Mouse (Mus musculus) forebrain, postnatal 0 days (tissue): Measurements from ENCODE around the gene Traf4. TPM values are rescaled to one million over a fixed set of nuclear protein-coding genes. Genes with fewer than 3 reads are reported as not detected.

Experiments
- ATAC-seq: fragments of 200-750 bp; cut with Nextera tagmentation; 2 replicates; pipeline ENCODE4 v1.8.0; 2017; ENCODE audit warnings: mild to moderate bottlenecking, moderate library complexity
- DNase-seq: peaks from one replicate; pipeline ENCODE4 v3.0.0-alpha.2; 2015
- H3K27ac ChIP-seq: fragments of 300-500 bp; sonication (generic); 2 replicates; pipeline ENCODE4 v1.5.1; 2014; ENCODE audit warnings: low read depth, mild to moderate bottlenecking, antibody characterized with exemption, low read length, moderate library complexity, mixed read lengths
- H3K27me3 ChIP-seq: fragments of 300-500 bp; sonication (generic); 2 replicates; pipeline ENCODE4 v1.6.1; 2014; ENCODE audit warnings: mild to moderate bottlenecking, low read length, mixed read lengths; ENCODE audit not compliant: insufficient read depth
- H3K36me3 ChIP-seq: fragments of 300-500 bp; sonication (generic); 2 replicates; pipeline ENCODE4 v1.6.1; 2014; ENCODE audit warnings: mild to moderate bottlenecking, moderate library complexity; ENCODE audit not compliant: insufficient read depth
- H3K4me1 ChIP-seq: fragments of 300-500 bp; sonication (generic); 2 replicates; pipeline ENCODE4 v1.6.1; 2014; ENCODE audit warnings: antibody characterized with exemption; ENCODE audit not compliant: insufficient read depth
- H3K4me2 ChIP-seq: fragments of 300-500 bp; sonication (generic); 2 replicates; pipeline ENCODE4 v1.6.1; 2014; ENCODE audit warnings: low read depth, mild to moderate bottlenecking, moderate library complexity
- H3K4me3 ChIP-seq: fragments of 300-500 bp; sonication (generic); 2 replicates; pipeline ENCODE4 v1.5.1; 2014; ENCODE audit warnings: low read depth, low read length, mixed read lengths
- H3K9ac ChIP-seq: fragments of 300-500 bp; sonication (generic); 2 replicates; pipeline ENCODE4 v1.6.1; 2014; ENCODE audit warnings: mild to moderate bottlenecking
- H3K9me3 ChIP-seq: fragments of 300-500 bp; sonication (generic); 2 replicates; pipeline ENCODE4 v1.6.1; 2016; ENCODE audit warnings: low read length
- CTCF ChIP-seq: sonication (generic); IDR thresholded peaks from 2 replicates; pipeline ENCODE4 v1.5.1; 2016; ENCODE audit warnings: antibody characterized with exemption, control low read depth, low read depth
- WGBS: fragments of 180-500 bp; shearing (Covaris S2); extraction: QIAGEN DNeasy Blood & Tissue Kit; methylation state at CpG from one replicate; pipeline ENCODE4 v1.1.7; 2014; 5-methylcytosine and 5-hydroxymethylcytosine counted together
- polyA plus RNA-seq: library from polyadenylated mRNA; unstranded; fragments of >200 nt; fragmentation: Nextera tagmentation; extraction: Ambion mirVana; gene quantifications from 2 replicates; pipeline ENCODE4 v1.2.1, GENCODE M21; 2015
- total RNA-seq: library from RNA; depleted of rRNA; stranded (reverse); fragments of >200 nt; gene quantifications from 2 replicates; pipeline ENCODE4 v1.2.3, GENCODE M21; 2014

The Traf4 gene
- total and polyA plus RNA-seq, 2 experiments from 2014 or later = 99.0 to 104 TPM

DNA sequence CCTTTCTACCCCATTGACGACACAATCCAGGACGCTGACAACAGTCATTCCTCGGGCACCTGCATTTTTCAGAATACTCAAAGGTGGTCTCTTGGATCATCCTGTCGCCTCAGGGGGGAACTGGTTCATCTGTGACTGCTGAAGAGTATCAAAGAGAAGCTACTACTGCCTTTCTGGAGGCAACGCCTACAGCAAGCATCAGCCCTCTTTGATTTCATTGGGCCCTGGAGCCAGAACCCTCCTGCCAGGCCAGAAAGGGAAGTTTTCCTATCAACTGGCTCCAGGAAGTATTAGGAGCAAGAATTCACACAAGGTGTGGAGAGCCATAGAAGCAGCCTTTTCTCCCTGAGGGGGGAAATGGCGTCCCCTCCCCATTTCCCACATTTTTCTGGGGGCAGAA lies 1.3 kb upstream of the Traf4 start:
- Histone ChIP-seq H3K9ac (no peak overlapping the region), H3K9me3 (no peaks in the 10 kb centered on the region), H3K36me3 (0 out of 2 replicates have a peak, but pooled peaks cover 4% of the 10 kb centered on the region), H3K27me3 (no peaks in the 10 kb centered on the region), H3K4me2 (no peak overlapping the region), H3K27ac (no peak overlapping the region), H3K4me3 (no peak overlapping the region), H3K4me1 (peaks cover 13% of the 10 kb centered on the region)
- 83% methylated on average over 6 of the region's 6 CpGs for WGBS
- no peak for ATAC-seq
- DNase-seq = no peak
- TF ChIP-seq CTCF = no peak

GRCm38 (mm10) chr11:78166161-78166560 lies 772 bp upstream of the Traf4 start:
- peaks cover 9% of the 10 kb centered on the region for H3K36me3 ChIP-seq
- no peaks in the 10 kb centered on the region for H3K9me3 ChIP-seq
- ATAC-seq (no peak), DNase-seq (no peak)
- peaks cover 13% of the 10 kb centered on the region for H3K4me1 ChIP-seq
- H3K4me3 ChIP-seq = 0 out of 2 replicates have a peak overlapping the region, but pooled peaks have one; percentile 67
- no peak for TF ChIP-seq CTCF
- WGBS = 54% methylated on average over 4 of the region's 4 CpGs
- H3K27me3 ChIP-seq = no peaks in the 10 kb centered on the region
- no peak overlapping the region for H3K27ac ChIP-seq
- peak overlapping the region; percentile 89; the same call in 1 of the 2 replicates for H3K9ac ChIP-seq
- peak overlapping the region; percentile 89 for H3K4me2 ChIP-seq

- ATAC-seq (peak; percentile 37), DNase-seq (no peak)
- Histone ChIP-seq H3K4me3 (peak overlapping the region; percentile 67), H3K27me3 (no peaks in the 10 kb centered on the region), H3K36me3 (peaks cover 13% of the 10 kb centered on the region), H3K4me2 (peak overlapping the region; percentile 89), H3K4me1 (peaks cover 13% of the 10 kb centered on the region), H3K27ac (peak overlapping the region; percentile 54; the same call in 1 of the 2 replicates), H3K9ac (peak overlapping the region; percentile 89), H3K9me3 (no peaks in the 10 kb centered on the region)
- WGBS = 3% methylated on average over 16 of the region's 16 CpGs
- no peak for TF ChIP-seq CTCF
These were observed 346 bp upstream of the Traf4 start for GRCm38 (mm10) chr11:78165761-78166109.

- H3K9me3 ChIP-seq = no peaks in the 10 kb centered on the region
- peaks cover 25% of the 10 kb centered on the region for H3K36me3 ChIP-seq
- ATAC-seq (no peak; the same call in 1 of the 2 replicates), DNase-seq (no peak)
- peak overlapping the region; percentile 67 for H3K4me3 ChIP-seq
- peak overlapping the region; percentile 89 for H3K4me2 ChIP-seq
- no peaks in the 10 kb centered on the region for H3K27me3 ChIP-seq
- no peak for TF ChIP-seq CTCF
- H3K4me1 ChIP-seq = peaks cover 13% of the 10 kb centered on the region
- peak overlapping the region; percentile 96 for H3K27ac ChIP-seq
- 0% methylated on average over 14 of the region's 14 CpGs for WGBS
- H3K9ac ChIP-seq = peak overlapping the region; percentile 89
These were observed 825 bp downstream of the Traf4 start for GRCm38 (mm10) chr11:78164604-78164923.

DNA sequence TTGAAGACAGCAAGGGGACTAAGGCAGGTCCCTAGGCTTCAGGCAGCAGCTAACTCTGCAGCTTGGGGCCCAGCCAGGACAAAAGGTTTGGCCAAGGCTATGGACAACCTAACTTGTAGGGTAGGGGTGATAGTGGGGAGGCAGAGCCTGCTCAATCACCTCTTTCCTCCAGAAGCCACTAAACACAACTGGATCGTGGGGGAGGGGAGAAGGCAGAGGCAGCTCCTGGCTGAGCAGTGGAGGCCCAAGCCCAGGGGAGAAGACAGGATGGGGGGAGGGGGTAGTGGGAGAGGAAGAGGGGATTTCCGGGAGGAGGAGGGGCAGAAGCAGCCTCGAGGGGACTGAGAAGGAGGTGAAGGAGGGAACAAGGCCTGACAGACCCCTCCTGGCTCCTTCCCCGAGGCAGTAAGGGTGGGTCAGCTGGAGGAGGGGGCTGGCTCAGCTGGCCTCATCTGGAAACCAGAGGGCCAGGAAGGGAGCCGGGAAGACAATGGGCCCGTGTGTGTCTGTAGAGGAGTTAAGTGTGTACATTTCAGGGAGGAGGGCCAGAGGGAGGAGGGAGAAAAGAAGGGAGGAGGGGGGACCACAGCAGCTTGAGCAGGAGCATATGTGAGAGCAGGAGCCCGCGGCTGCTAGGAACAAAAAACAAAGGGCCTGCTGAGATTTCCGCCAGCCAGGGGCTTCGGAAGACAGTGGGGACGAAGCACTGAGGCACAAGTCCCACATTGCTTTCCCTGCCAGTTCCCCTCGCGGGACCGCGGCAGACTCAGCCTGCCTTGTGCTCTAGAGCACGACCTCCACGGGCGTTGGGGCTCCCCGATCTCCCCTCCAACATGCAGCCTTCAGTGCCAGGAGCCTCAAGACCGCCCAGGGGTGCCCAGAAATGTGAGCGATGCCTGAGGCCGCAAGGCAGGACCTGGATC lies 1.4 kb downstream of the Traf4 start:
- Histone ChIP-seq H3K36me3 (peaks cover 29% of the 10 kb centered on the region), H3K4me3 (peak overlapping the region; percentile 67), H3K4me1 (peaks cover 13% of the 10 kb centered on the region), H3K9me3 (no peaks in the 10 kb centered on the region), H3K9ac (peak overlapping the region; percentile 89), H3K27ac (peak overlapping the region; percentile 96), H3K27me3 (no peaks in the 10 kb centered on the region), H3K4me2 (peak overlapping the region; percentile 89)
- DNase-seq = peak; percentile 75
- ATAC-seq = peak; percentile 40
- TF ChIP-seq CTCF = no peak
- 4% methylated on average over 22 of the region's 22 CpGs for WGBS

DNA sequence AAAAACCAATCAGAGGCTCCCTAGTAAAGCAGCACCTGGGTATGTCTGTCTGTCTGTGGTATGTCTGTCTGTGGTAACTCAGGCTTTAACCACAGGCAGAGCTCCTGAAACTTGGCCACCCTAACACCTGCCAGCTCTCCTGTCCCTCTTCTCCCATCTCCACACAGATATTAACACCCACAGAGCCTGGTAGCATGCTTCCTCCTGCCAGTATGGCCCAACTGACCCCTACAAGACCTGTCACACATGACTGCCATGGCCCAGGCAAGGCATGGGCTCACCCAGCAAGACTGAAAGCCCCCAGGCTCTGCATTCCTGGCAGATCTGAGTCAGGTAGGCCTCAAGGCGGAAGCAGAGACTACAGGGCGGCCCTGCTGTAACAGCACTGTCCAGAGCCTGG lies 2.3 kb downstream of the Traf4 start:
- no peak for TF ChIP-seq CTCF

GRCm38 (mm10) chr11:78162504-78162903 lies 2.9 kb downstream of the Traf4 start:
- ATAC-seq (no peak), DNase-seq (peak; percentile 59)
- peak overlapping the region; percentile 96 for H3K27ac ChIP-seq
- peaks cover 43% of the 10 kb centered on the region for H3K36me3 ChIP-seq
- no peak for TF ChIP-seq CTCF
- peak overlapping the region; percentile 89 for H3K4me2 ChIP-seq
- peaks cover 13% of the 10 kb centered on the region for H3K4me1 ChIP-seq
- H3K9ac ChIP-seq = peak overlapping the region; percentile 10; the same call in 1 of the 2 replicates
- H3K9me3 ChIP-seq = no peaks in the 10 kb centered on the region
- no peaks in the 10 kb centered on the region for H3K27me3 ChIP-seq
- H3K4me3 ChIP-seq = peak overlapping the region; percentile 67; the same call in 1 of the 2 replicates
- 14% methylated on average over 6 of the region's 6 CpGs for WGBS

More for the DNA sequence above, 2.3 kb downstream of the Traf4 start:
- DNase-seq (no peak), ATAC-seq (no peak)
- Histone ChIP-seq H3K4me3 (peak overlapping the region; percentile 67), H3K27me3 (no peaks in the 10 kb centered on the region), H3K9me3 (no peaks in the 10 kb centered on the region), H3K36me3 (peaks cover 38% of the 10 kb centered on the region), H3K4me2 (peak overlapping the region; percentile 89), H3K9ac (peak overlapping the region; percentile 89), H3K27ac (peak overlapping the region; percentile 96), H3K4me1 (peaks cover 13% of the 10 kb centered on the region)
- 85% methylated on average over 2 of the region's 2 CpGs for WGBS
